Mouse (Mus musculus) G1E (cell line): ENCODE data around the gene Efnb2. TPM values are rescaled to one million over a fixed set of nuclear protein-coding genes. Genes with fewer than 3 reads are reported as not detected.

Experiments
- ATAC-seq: 2 replicates; pipeline ENCODE4 v1.8.0; 2016; ENCODE audit warnings: mild to moderate bottlenecking; ENCODE audit not compliant: insufficient number of reproducible peaks, poor library complexity, low FRiP score, severe bottlenecking; ENCODE audit errors: extremely low read depth
- DNase-seq: peaks from one replicate; pipeline ENCODE4 v3.0.0; 2012; ENCODE audit warnings: low spot score
- H3K27me3 ChIP-seq: 2 replicates; pipeline ENCODE4 v1.6.1; 2012; ENCODE audit warnings: mild to moderate bottlenecking, low read length, inconsistent platforms; ENCODE audit not compliant: insufficient read depth
- H3K36me3 ChIP-seq: replicated peaks from 2 replicates; pipeline ENCODE3; 2012; ENCODE audit warnings: mild to moderate bottlenecking, inconsistent platforms
- H3K4me1 ChIP-seq: 2 replicates; pipeline ENCODE4 v1.6.1; 2012; ENCODE audit warnings: low read depth, low read length, inconsistent platforms, mixed read lengths; ENCODE audit not compliant: insufficient read depth
- H3K4me3 ChIP-seq: 2 replicates; pipeline ENCODE4 v1.5.1; 2012; ENCODE audit warnings: low read depth, mild to moderate bottlenecking, inconsistent platforms, low read length, moderate library complexity, mixed read lengths
- H3K9me3 ChIP-seq: replicated peaks from 2 replicates; pipeline ENCODE4 v1.6.1; 2012; ENCODE audit warnings: inconsistent platforms
- CTCF ChIP-seq: IDR thresholded peaks from 2 replicates; pipeline ENCODE4 v1.5.1; 2012; ENCODE audit warnings: low read depth, low read length, inconsistent platforms, mixed read lengths
- GATA1 ChIP-seq: IDR thresholded peaks from 2 replicates; pipeline ENCODE4 v1.6.1; 2012; ENCODE audit warnings: borderline replicate concordance, low read length, inconsistent platforms, mixed read lengths
- GATA2 ChIP-seq: IDR thresholded peaks from 2 replicates; pipeline ENCODE4 v1.6.1; 2012; ENCODE audit warnings: low read depth, low read length, inconsistent platforms, borderline replicate concordance
- POLR2AphosphoS5 ChIP-seq: IDR thresholded peaks from 2 replicates; pipeline ENCODE4 v1.6.1; 2012; ENCODE audit warnings: low read depth, low read length, inconsistent platforms; ENCODE audit not compliant: insufficient replicate concordance
- TAL1 ChIP-seq: conservative IDR thresholded peaks from 2 replicates; pipeline ENCODE4 v1.6.1; 2012; ENCODE audit warnings: low read depth, low read length, inconsistent platforms, mixed read lengths
- polyA plus RNA-seq: library from polyadenylated mRNA; stranded (reverse); fragments of >175 nt; gene quantifications from 2 replicates; pipeline ENCODE4 v1.2.3, GENCODE M21; 2012
- total RNA-seq, 2 experiments: library from RNA; stranded (forward) in 1 of 2; stranded (reverse) in 1 of 2; fragments of 200-1000 nt in 1 of 2; fragments of >200 nt in 1 of 2; fragmentation: Nextera tagmentation in 1 of 2; gene quantifications; 2 replicates each; pipeline ENCODE4 v1.2.3; 2014 to 2017

Gene Efnb2
- total and polyA plus RNA-seq, 3 experiments: 0.02 to 0.44 (median 0.30) TPM

DNA sequence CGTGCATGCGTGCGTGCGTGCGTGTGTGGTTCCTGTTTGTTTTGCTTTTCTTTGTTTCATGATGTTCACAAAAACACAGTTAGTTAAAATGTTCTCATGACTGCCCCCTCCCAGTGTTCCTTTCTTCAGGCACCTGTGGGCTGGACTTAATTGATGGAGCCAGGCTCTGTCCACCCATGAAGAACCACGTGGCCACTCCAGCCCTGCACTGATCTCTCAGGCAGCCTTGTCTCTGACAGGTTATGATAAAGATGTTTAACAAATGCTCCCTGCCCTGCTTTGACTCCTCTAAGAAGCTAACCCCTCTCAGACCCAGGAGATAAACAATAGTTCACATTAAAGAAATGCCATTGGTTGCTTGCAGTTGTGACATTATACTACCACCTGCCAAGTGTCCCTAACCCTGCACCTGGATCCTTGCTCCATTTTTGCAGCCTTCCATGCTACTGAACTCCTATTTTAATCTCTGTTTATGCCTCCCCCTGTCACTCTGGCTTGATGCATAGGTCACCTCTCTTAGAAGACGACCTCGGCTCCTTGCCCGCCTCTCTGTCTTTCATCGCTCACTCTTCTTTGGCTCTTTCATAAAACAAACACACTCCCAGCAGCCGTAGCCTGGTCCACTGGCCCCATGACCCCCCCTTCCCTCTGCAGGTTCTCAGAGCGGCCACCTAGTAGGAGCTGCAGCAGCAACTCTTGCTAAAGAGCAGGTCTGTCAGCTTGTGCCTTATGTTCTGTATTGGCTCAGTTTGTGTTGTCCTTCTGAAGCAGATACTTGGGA, 65.0 kb downstream of the Efnb2 start:
- DNase-seq: no peak
- no peaks in the 10 kb centered on the region for H3K27me3 ChIP-seq
- H3K9me3 ChIP-seq: no peaks in the 10 kb centered on the region
- TF ChIP-seq POLR2AphosphoS5 (no peak), CTCF (no peak), GATA1 (no peak), TAL1 (no peak), GATA2 (no peak)
- no peak for ATAC-seq
- no peaks in the 10 kb centered on the region for H3K4me1 ChIP-seq
- no peaks in the 10 kb centered on the region for H3K36me3 ChIP-seq
- no peak overlapping the region for H3K4me3 ChIP-seq

GRCm38 (mm10) chr8:8593812-8594211, 67.2 kb downstream of the Efnb2 start:
- TF ChIP-seq POLR2AphosphoS5 (no peak), GATA2 (no peak), CTCF (no peak), TAL1 (no peak), GATA1 (no peak)
- H3K4me3 ChIP-seq: no peak overlapping the region
- no peaks in the 10 kb centered on the region for H3K27me3 ChIP-seq
- DNase-seq: no peak
- no peaks in the 10 kb centered on the region for H3K4me1 ChIP-seq
- ATAC-seq: no peak
- no peaks in the 10 kb centered on the region for H3K9me3 ChIP-seq
- no peaks in the 10 kb centered on the region for H3K36me3 ChIP-seq

GRCm38 (mm10) chr8:8593371-8593770, 67.7 kb downstream of the Efnb2 start:
- H3K9me3 ChIP-seq: no peaks in the 10 kb centered on the region
- no peak for DNase-seq
- H3K4me1 ChIP-seq: no peaks in the 10 kb centered on the region
- no peaks in the 10 kb centered on the region for H3K36me3 ChIP-seq
- H3K27me3 ChIP-seq: no peaks in the 10 kb centered on the region
- no peak overlapping the region for H3K4me3 ChIP-seq
- no peak for ATAC-seq
- TF ChIP-seq CTCF: no peak

GRCm38 (mm10) chr8:8592331-8592730, 68.7 kb downstream of the Efnb2 start:
- TF ChIP-seq GATA1: no peak
- no peak for TF ChIP-seq POLR2AphosphoS5
- TF ChIP-seq TAL1: no peak
- TF ChIP-seq GATA2: no peak
- no peak for TF ChIP-seq CTCF
- Histone ChIP-seq H3K27me3 (no peaks in the 10 kb centered on the region), H3K4me3 (no peak overlapping the region), H3K4me1 (no peaks in the 10 kb centered on the region), H3K9me3 (no peaks in the 10 kb centered on the region), H3K36me3 (no peaks in the 10 kb centered on the region)
- no peak for DNase-seq
- ATAC-seq: no peak

- TF ChIP-seq POLR2AphosphoS5 (no peak), GATA2 (no peak), TAL1 (no peak), CTCF (no peak), GATA1 (no peak)
- Histone ChIP-seq H3K9me3 (no peaks in the 10 kb centered on the region), H3K27me3 (no peaks in the 10 kb centered on the region), H3K36me3 (no peaks in the 10 kb centered on the region), H3K4me1 (peaks cover 7% of the 10 kb centered on the region), H3K4me3 (no peak overlapping the region)
- ATAC-seq (no peak), DNase-seq (no peak)
Observed at GRCm38 (mm10) chr8:8583981-8584377, 77.1 kb downstream of the Efnb2 start.

GRCm38 (mm10) chr8:8583290-8583980, 77.6 kb downstream of the Efnb2 start:
- Histone ChIP-seq H3K4me3 (no peak overlapping the region), H3K4me1 (peaks cover 7% of the 10 kb centered on the region), H3K36me3 (no peaks in the 10 kb centered on the region), H3K9me3 (no peaks in the 10 kb centered on the region), H3K27me3 (no peaks in the 10 kb centered on the region)
- TF ChIP-seq TAL1 (peak; percentile 29; the same call in 1 of the 2 replicates), GATA1 (no peak)
- peak; percentile 22; the same call in 1 of the 2 replicates for ATAC-seq
- DNase-seq: no peak
